Mouse (Mus musculus) small intestine, adult 2 months (tissue): ENCODE data around the gene Tnfsf14.

Experiments used
- CTCF ChIP-seq: fragments of 200-500 bp; IDR thresholded peaks from 2 replicates; pipeline ENCODE4 v1.5.1; 2012; ENCODE audit warnings: low read depth, mild to moderate bottlenecking, control low read depth, inconsistent platforms, low read length, moderate library complexity, mixed read lengths; ENCODE audit not compliant: insufficient replicate concordance, insufficient read length; ENCODE audit errors: extremely low read depth
- POLR2A ChIP-seq: fragments of 200-500 bp; IDR thresholded peaks from 2 replicates; pipeline ENCODE4 v1.6.1; 2012; ENCODE audit warnings: low read depth, mild to moderate bottlenecking, control low read depth, inconsistent platforms, low read length, moderate library complexity

- TF ChIP-seq CTCF (peak; percentile 40; the same call in 1 of the 2 replicates), POLR2A (peak; percentile 38; the same call in 1 of the 2 replicates)
Observed at GRCm38 (mm10) chr17:57234254-57234928, 40.4 kb upstream of the Tnfsf14 start.
